Mouse (Mus musculus): ENCODE measurements around the gene Gm3854. TPM values are rescaled to one million over a fixed set of nuclear protein-coding genes. Genes with fewer than 3 reads are reported as not detected.
A peak's percentile ranks its signal among the peaks of the same experiment; 100 is the strongest.
"Not testable (repeated sequence)": the region's sequence is repeated elsewhere in the genome, so short reads cannot be mapped to it uniquely, and the experiment has no call there.

Gene Gm3854
- polyA plus RNA-seq (2016; fragmentation: Nextera tagmentation; extraction: Ambion mirVana) = 3.1 and 3.2 TPM in 2 replicates

GRCm38 (mm10) chr7:6343501-6344071, at the start of gene Gm3854:
Gm3854 (plus strand) TSS chr7:6343759.
- Histone ChIP-seq H3K4me1 (no peaks in the 10 kb centered on the region), H3K36me3 (no peaks in the 10 kb centered on the region), H3K9me3 (no peaks in the 10 kb centered on the region), H3K9ac (peak within 1 kb of the TSS; percentile 37; the same call in 1 of the 2 replicates), H3K4me3 (peak within 1 kb of the TSS; percentile 58), H3K27ac (peak within 1 kb of the TSS; percentile 50; the same call in 1 of the 2 replicates), H3K27me3 (no peaks in the 10 kb centered on the region), H3K4me2 (replicated peaks) (peak within 1 kb of the TSS; percentile 46)
- WGBS = under 1% methylated on average over 26 of the region's 26 CpGs
- ATAC-seq (ENCODE audit: insufficient number of reproducible peaks, insufficient read depth, low FRiP score, low TSS enrichment) = peak; percentile 90

- not testable (repeated sequence) for H3K4me2 ChIP-seq (replicated peaks); H3K4me1 ChIP-seq; H3K9me3 ChIP-seq; ATAC-seq (ENCODE audit: insufficient number of reproducible peaks, insufficient read depth, low FRiP score, low TSS enrichment); H3K27me3 ChIP-seq; H3K9ac ChIP-seq; H3K4me3 ChIP-seq; H3K27ac ChIP-seq
- H3K36me3 ChIP-seq = peaks cover 14% of the 10 kb centered on the region
- 78% methylated on average over 11 of the region's 11 CpGs for WGBS
These were observed 42.8 kb upstream of the Gm3854 start for GRCm38 (mm10) chr7:6300796-6301195.

GRCm38 (mm10) chr7:6330458-6331232, 12.9 kb upstream of the Gm3854 start:
- peak; percentile 81 for ATAC-seq (ENCODE audit: insufficient number of reproducible peaks, insufficient read depth, low FRiP score, low TSS enrichment)
- Histone ChIP-seq H3K9ac (peak overlapping the region; percentile 81), H3K36me3 (peaks cover 11% of the 10 kb centered on the region; the same call in 1 of the 2 replicates), H3K27ac (peak overlapping the region; percentile 88), H3K9me3 (no peaks in the 10 kb centered on the region), H3K4me3 (peak overlapping the region; percentile 57), H3K4me1 (peaks cover 12% of the 10 kb centered on the region; the same call in 1 of the 2 replicates), H3K4me2 (replicated peaks) (peak overlapping the region; percentile 60), H3K27me3 (no peaks in the 10 kb centered on the region)
- WGBS = 17% methylated on average over 23 of the region's 23 CpGs

- H3K36me3 ChIP-seq = peaks cover 8% of the 10 kb centered on the region; the same call in 1 of the 2 replicates
- peaks cover 12% of the 10 kb centered on the region; the same call in 1 of the 2 replicates for H3K4me1 ChIP-seq
- peak within 1 kb of the TSS; percentile 81 for H3K9ac ChIP-seq
- H3K27me3 ChIP-seq = no peaks in the 10 kb centered on the region
- H3K27ac ChIP-seq = peak within 1 kb of the TSS; percentile 88
- H3K4me3 ChIP-seq = peak within 1 kb of the TSS; percentile 57
- H3K9me3 ChIP-seq = no peaks in the 10 kb centered on the region
- peak; percentile 94 for ATAC-seq (ENCODE audit: insufficient number of reproducible peaks, insufficient read depth, low FRiP score, low TSS enrichment)
- 6% methylated on average over 31 of the region's 31 CpGs for WGBS
- H3K4me2 ChIP-seq (replicated peaks) = peak within 1 kb of the TSS; percentile 60
These were observed 12.2 kb upstream of the Gm3854 start, which contains the start of gene Zfp583 for GRCm38 (mm10) chr7:6331233-6331956. Zfp583 (minus strand) TSS chr7:6331285.

GRCm38 (mm10) chr7:6339865-6340264, 3.7 kb upstream of the Gm3854 start:
- Histone ChIP-seq H3K9ac (no peak overlapping the region), H3K36me3 (no peaks in the 10 kb centered on the region), H3K4me2 (replicated peaks) (no peak overlapping the region), H3K27ac (no peak overlapping the region), H3K9me3 (0 out of 2 replicates have a peak, but pooled peaks cover 4% of the 10 kb centered on the region), H3K4me3 (no peak overlapping the region), H3K27me3 (no peaks in the 10 kb centered on the region), H3K4me1 (no peaks in the 10 kb centered on the region)
- 78% methylated on average over 5 of the region's 5 CpGs for WGBS
- no peak for ATAC-seq (ENCODE audit: insufficient number of reproducible peaks, insufficient read depth, low FRiP score, low TSS enrichment)

- Histone ChIP-seq H3K9ac (peak overlapping the region; percentile 37; the same call in 1 of the 2 replicates), H3K27me3 (no peaks in the 10 kb centered on the region), H3K27ac (no peak overlapping the region), H3K9me3 (no peaks in the 10 kb centered on the region), H3K4me1 (no peaks in the 10 kb centered on the region), H3K4me3 (peak overlapping the region; percentile 58), H3K4me2 (replicated peaks) (peak overlapping the region; percentile 46), H3K36me3 (no peaks in the 10 kb centered on the region)
- 34% methylated on average over 10 of the region's 10 CpGs for WGBS
- ATAC-seq (ENCODE audit: insufficient number of reproducible peaks, insufficient read depth, low FRiP score, low TSS enrichment) = no peak
These were observed 565 bp downstream of the Gm3854 start for GRCm38 (mm10) chr7:6344124-6344523.

GRCm38 (mm10) chr7:6358121-6358520, 14.6 kb downstream of the Gm3854 start:
- no peak for ATAC-seq (ENCODE audit: insufficient number of reproducible peaks, insufficient read depth, low FRiP score, low TSS enrichment)
- no peaks in the 10 kb centered on the region for H3K36me3 ChIP-seq

GRCm38 (mm10) chr7:6358937-6359590, 15.5 kb downstream of the Gm3854 start:
- Histone ChIP-seq H3K9me3 (no peaks in the 10 kb centered on the region), H3K9ac (no peak overlapping the region), H3K4me1 (0 out of 2 replicates have a peak, but pooled peaks cover 5% of the 10 kb centered on the region), H3K4me3 (no peak overlapping the region), H3K27me3 (no peaks in the 10 kb centered on the region), H3K36me3 (no peaks in the 10 kb centered on the region), H3K27ac (no peak overlapping the region), H3K4me2 (replicated peaks) (no peak overlapping the region)
- no peak for ATAC-seq (ENCODE audit: insufficient number of reproducible peaks, insufficient read depth, low FRiP score, low TSS enrichment)
- 54% methylated on average over 10 of the region's 10 CpGs for WGBS

More at GRCm38 (mm10) chr7:6358121-6358520, 14.6 kb downstream of the Gm3854 start:
- Histone ChIP-seq H3K4me2 (replicated peaks) (no peak overlapping the region), H3K4me1 (no peaks in the 10 kb centered on the region), H3K4me3 (no peak overlapping the region), H3K9me3 (no peaks in the 10 kb centered on the region), H3K9ac (no peak overlapping the region), H3K27ac (no peak overlapping the region), H3K27me3 (no peaks in the 10 kb centered on the region)
- 60% methylated on average over 2 of the region's 2 CpGs for WGBS

- Histone ChIP-seq H3K36me3 (no peaks in the 10 kb centered on the region), H3K4me2 (replicated peaks) (no peak overlapping the region), H3K9me3 (no peaks in the 10 kb centered on the region), H3K9ac (no peak overlapping the region), H3K4me3 (no peak overlapping the region), H3K4me1 (0 out of 2 replicates have a peak, but pooled peaks cover 5% of the 10 kb centered on the region), H3K27ac (no peak overlapping the region), H3K27me3 (no peaks in the 10 kb centered on the region)
- WGBS = 17% methylated on average over 8 of the region's 9 CpGs
- ATAC-seq (ENCODE audit: insufficient number of reproducible peaks, insufficient read depth, low FRiP score, low TSS enrichment) = no peak
These were observed 17.0 kb downstream of the Gm3854 start for GRCm38 (mm10) chr7:6360477-6361060.

- H3K9me3 ChIP-seq = no peaks in the 10 kb centered on the region
- H3K4me2 ChIP-seq (replicated peaks) = peak overlapping the region; percentile 67
- ATAC-seq (ENCODE audit: insufficient number of reproducible peaks, insufficient read depth, low FRiP score, low TSS enrichment) = no peak
- peak overlapping the region; percentile 49 for H3K4me3 ChIP-seq
- H3K27ac ChIP-seq = peak overlapping the region; percentile 84
- H3K27me3 ChIP-seq = no peaks in the 10 kb centered on the region
- H3K36me3 ChIP-seq = no peaks in the 10 kb centered on the region
- H3K9ac ChIP-seq = peak overlapping the region; percentile 43
- H3K4me1 ChIP-seq = 0 out of 2 replicates have a peak, but pooled peaks cover 5% of the 10 kb centered on the region
- 24% methylated on average over 7 of the region's 7 CpGs for WGBS
These were observed 18.2 kb downstream of the Gm3854 start for GRCm38 (mm10) chr7:6361756-6362155.

Data from embryonic facial prominence, embryonic 12.5 days (tissue).